Mouse (Mus musculus) bone marrow macrophage, adult 2 months (primary cell): ENCODE measurements around the gene Cldn4.

ENCODE experiments used
- CTCF ChIP-seq: IDR thresholded peaks from 2 replicates; pipeline ENCODE4 v1.5.1; 2012; ENCODE audit warnings: low read depth, mild to moderate bottlenecking, low read length, moderate library complexity
- POLR2A ChIP-seq: IDR thresholded peaks from 2 replicates; pipeline ENCODE4 v1.6.1; 2012; ENCODE audit warnings: mild to moderate bottlenecking, low read depth, low read length, borderline replicate concordance

DNA sequence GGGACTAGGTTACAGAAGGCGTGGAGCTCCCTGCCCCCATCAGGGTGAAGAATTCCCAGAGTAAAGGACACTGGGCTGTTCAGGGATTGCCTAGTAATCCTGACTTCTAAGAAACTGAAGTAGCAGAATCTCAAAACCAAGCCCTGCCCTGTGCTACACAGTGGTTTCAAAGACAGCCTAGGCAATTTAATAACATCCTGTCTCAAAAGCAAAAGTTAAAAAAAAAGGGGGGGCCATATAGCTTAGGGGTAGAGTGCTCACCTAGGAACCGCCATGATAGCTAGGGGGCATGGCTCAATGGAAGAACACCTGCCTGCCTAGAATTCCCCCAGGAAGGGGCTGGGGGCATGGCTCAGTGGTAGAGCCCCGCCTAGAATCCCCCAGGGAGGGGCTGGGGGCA is 7.7 kb downstream of the Cldn4 start:
- no peak for TF ChIP-seq CTCF
- no peak for TF ChIP-seq POLR2A
